Mouse (Mus musculus) embryonic fibroblast, embryonic 13.5 days (primary cell): Measurements from ENCODE around the gene Klhl9.

Experiments
- CTCF ChIP-seq: IDR thresholded peaks from 2 replicates; pipeline ENCODE4 v1.5.1; 2011; ENCODE audit warnings: mild to moderate bottlenecking, control low read depth, low read length, moderate library complexity, borderline replicate concordance; ENCODE audit not compliant: insufficient read depth
- POLR2A ChIP-seq: IDR thresholded peaks from 2 replicates; pipeline ENCODE4 v1.6.1; 2011; ENCODE audit warnings: low read depth, mild to moderate bottlenecking, control low read depth, low read length, moderate library complexity

GRCm38 (mm10) chr4:88681353-88681752 is 40.9 kb downstream of the Klhl9 start:
- TF ChIP-seq CTCF (no peak), POLR2A (no peak)
